Mouse (Mus musculus) testis, adult 2 months (tissue): Measurements from ENCODE around the gene Hoxa7.

Experiments used
- CTCF ChIP-seq: fragments of 200-500 bp; IDR thresholded peaks from 2 replicates; pipeline ENCODE4 v1.5.1; 2012; ENCODE audit warnings: low read depth, mild to moderate bottlenecking, inconsistent platforms, low read length, moderate library complexity; ENCODE audit not compliant: control insufficient read depth, insufficient read depth, insufficient replicate concordance
- POLR2A ChIP-seq: fragments of 200-500 bp; IDR thresholded peaks from 2 replicates; pipeline ENCODE4 v1.6.1; 2012; ENCODE audit warnings: low read depth, mild to moderate bottlenecking, inconsistent platforms, low read length, moderate library complexity; ENCODE audit not compliant: control insufficient read depth

DNA sequence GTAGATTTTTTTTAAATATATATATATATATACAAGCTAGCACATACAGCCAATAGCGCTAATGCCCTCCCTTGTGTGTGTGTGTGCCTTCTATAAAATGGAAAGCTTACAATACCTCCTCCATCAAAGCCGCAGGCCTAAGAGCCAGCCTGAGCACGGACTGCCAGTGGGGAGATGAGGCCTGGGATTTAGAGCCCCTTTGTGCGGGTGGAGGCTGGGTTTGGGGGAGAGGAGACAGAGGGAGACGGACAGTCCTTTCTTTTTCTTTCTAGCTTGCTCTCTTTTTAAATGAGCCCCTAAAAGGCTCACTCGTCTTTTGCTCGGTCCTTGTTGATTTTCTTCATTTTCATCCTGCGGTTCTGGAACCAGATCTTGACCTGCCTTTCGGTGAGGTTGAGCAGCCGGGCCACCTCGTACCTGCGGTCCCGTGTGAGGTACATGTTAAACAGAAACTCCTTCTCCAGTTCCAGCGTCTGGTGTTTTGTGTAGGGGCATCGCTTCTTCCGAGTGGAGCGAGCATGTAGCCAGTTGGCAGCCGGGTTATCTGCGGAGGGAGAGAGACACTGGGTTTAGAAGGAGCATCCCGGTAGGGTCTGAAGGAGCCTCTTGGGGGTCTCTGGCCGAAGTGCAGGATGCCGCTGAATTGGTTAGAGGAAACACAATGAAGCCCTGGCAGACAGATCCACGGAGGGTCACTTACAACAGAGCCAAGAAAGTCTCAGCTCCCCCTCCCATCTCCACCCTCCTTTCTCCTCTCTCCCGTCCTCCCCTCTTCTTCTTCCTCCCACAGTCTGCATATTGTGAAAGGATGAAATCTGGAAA, 2.5 kb upstream of the Hoxa7 start:
- no peak for TF ChIP-seq CTCF
- TF ChIP-seq POLR2A: no peak
